Mouse (Mus musculus): Measurements from ENCODE around the gene Sugt1.

Sugt1 gene

DNA sequence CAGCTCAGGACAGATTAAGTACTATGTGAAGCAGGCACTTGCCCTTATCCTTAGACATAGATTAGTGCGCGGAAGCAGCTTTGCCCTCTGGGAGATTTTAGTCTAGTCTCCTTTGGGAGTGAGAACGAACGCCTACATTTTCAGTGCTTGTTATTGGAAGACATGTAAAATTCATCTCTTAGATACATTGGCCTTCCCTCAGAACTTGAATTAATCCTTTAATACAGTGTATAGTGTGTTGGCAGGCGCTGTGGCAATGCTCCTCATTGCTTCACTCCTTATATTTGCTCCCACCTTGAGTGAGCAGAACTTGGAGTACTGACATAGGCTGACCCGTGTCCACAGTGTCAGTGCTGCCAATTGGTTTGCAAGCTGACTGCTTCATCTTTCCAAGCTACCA is 20.8 kb downstream of the Sugt1 start:
- no peak for DNase-seq

DNA sequence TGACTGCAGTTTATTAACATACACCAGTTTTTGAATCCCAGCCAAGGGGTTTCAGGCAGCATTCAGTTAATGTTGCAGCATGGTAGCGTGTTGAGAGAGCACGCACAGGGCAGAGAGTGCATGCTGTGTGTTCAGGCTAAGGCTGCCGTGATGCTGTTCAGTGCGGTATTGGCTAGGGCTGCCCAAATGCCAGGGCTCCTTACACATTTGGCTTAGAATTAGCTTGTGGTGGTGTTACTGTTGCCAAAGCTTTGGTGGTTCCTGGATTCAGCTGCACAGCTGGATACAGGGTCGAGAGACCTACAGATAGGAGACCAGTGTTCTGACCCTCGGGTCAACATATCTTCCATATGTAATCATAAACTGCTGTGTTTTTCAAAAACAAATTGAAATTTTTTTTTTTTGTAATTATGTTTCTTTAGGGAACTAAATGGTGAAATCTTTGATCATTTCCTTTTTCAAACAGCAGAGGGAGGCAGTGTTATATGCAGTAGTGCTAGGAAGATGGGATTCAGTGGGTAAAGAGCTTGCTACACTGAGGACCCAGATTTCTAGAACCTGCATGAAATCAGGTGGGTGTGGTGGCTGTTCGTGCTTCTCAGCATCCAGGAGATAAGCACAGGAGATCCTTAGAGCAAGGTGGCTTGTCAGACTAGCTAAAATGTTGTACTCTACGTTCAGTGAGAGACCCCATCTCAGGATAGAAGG is 29.8 kb downstream of the Sugt1 start:
- no peak for DNase-seq

DNA sequence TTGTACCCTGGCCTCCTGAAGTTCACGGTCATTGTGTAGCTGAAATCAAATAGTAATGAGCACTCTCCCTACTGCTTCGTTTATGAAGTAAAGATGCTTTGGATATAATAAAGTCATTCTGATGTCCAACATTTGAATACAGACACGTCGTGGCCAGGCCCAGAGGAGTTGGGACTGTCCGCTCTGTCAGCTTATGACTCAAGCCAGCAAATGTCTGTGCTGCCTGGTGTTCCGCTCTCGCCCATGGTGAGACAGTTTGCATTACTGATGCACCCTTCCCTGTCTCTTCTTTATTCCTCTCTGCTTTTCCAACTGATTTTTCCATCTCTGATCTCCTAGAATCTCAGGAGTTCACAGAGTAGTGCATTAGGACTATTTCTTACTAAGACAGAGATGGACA is 32.3 kb downstream of the Sugt1 start:
- no peak for DNase-seq

DNA sequence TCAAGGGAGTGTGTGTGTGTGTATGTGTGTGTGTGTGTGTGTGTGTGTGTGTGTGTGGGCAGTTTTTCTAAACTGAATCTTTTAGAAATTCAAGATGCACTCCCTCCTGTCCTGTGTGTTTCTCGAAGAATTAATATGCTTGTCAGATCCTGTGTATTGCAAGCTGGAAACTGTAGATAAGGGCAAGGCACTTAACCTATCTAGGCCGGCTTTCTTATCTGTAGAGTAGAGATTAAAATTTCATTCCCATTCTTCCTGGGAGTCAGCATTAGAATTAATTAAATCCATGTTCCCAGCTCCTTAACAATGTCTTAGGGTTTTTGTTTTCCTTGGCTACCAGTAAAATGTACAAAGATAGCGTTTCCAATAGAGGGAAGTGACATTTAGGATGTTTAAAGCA is 33.7 kb downstream of the Sugt1 start:
- no peak for DNase-seq

DNA sequence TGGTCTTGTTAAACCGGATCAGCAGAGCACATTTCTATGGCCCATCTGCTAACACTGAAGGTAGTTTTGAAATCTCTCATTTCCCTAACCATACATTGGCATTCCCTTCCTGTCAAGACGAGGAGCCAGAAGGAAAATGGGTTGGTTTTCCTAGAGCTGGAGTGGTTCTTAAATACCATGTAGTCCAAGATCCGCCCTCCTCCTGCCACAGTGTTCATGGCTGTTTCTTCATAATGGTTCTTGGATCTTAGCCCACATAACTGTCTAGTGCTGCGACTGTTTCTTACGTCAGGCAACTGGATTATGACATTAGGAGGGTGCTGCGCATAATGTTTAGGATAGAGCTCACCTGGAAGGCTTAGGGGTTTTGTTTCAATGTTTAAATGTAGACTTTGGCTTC is 44.8 kb downstream of the Sugt1 start:
- DNase-seq, result no peak

DNA sequence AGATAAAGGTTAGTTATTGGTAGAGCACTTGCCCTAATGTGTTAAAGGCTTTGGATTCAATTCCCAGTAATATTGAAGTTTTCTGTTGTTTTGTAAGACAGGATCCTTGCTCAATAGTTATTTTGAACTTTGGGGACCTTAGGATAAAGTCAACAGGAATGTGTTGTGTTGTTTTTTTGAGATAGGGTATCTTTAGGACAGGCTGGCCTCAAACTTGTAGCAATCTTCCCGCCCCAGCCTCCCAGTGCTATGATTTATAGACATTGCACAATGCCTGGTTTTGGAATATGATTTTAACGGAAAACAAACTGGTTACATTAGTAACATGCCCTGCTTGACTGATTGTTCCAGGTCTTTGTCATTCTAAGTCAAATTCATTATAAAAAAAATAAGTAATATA is 45.7 kb downstream of the Sugt1 start:
- DNase-seq, result no peak

DNA sequence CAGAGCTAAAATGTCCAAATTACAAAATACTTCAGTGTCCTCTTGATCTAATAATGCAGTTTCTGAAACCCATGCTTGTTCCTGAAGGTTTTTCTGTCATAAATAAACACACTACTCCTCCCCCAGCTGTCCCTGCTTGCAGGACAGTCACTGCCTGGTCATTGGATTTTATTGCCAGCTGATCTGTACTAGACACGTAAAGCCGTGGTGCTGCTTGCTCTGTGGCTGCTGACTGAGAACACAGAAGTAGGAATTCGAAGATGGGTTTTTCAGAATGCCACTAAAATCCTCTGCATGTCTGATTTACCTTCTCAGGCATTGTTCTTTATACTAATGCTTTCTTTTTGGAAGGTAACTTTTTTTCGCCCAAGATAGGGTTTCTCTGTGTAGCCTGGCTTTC is 49.3 kb downstream of the Sugt1 start:
- DNase-seq, result no peak

DNA sequence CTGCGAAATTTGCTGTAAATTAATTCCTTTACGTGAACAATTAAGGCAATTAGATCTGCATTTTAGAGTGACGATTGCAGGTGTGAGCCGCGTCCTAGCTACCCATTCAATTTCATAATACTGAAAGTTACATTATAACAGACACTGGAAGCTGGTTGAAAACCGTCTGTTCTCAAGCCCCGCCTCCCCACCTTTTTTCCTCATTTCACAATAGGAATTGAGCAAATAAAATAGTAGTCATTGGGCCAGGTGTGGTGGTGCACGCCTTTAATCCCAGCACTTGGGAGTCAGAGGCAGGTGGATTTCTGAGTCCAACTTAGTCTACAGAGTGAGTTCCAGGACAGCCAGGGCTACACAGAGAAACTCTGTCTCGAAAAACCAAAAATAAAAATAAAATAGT is 54.6 kb downstream of the Sugt1 start:
- no peak for DNase-seq

DNA sequence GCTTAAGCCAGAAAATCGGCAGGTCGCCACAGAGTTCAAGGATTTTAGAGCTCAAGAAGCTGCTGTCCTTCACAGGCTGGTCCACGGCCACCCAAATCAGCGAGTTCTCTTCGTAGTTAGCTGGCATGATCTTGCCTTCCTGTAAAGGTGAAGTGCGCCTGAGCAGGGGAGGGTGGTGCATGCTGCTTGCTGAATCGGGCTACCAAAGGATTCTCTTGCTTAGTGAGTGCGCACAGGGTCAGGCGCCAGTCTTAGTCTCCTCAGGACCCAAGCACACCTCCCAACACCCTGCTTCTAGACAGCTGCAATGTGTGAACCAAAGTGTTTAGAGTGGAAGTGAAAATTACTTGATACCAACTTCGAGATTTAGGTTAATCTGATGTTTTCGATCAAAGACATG is 57.9 kb downstream of the Sugt1 start:
- no peak for DNase-seq

DNA sequence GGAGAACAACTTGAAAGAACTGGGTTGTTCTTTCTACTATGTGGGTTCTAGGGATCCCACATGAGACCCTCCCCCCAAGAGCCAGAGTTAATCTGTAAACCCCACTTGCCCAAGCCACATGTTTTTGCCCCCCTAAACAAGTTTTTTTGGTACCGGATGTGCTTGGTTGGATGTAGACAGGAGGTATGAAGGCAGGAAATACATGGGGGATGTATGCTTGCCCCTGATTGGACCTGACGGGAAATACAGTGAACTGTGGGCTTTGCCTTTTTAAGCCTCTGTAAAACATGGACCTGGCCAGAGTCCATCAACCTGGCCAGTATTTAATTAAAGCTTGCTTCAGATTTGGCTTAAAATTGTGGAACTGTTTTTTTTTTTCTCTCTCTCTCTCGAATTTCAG is 62.2 kb downstream of the Sugt1 start:
- DNase-seq, result no peak

DNA sequence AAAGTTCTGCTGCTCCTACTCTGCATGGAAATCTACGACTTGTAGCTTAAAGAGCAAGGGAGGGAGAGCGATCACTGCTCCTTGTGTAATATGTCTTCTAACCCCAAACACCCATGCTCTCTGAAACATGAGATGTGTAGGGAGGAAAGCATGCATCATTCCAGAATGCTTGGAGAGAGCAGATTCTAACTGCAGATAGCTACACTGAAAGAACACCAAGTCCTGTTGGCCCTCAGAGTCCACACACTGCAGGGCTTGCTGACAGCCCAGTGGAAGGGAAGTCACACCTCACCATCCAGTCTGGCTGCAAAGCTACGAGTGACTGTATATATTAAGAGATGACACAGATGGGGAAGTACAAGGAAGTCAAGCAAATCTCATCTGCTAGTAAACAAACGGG is 65.2 kb downstream of the Sugt1 start:
- DNase-seq, result no peak

DNA sequence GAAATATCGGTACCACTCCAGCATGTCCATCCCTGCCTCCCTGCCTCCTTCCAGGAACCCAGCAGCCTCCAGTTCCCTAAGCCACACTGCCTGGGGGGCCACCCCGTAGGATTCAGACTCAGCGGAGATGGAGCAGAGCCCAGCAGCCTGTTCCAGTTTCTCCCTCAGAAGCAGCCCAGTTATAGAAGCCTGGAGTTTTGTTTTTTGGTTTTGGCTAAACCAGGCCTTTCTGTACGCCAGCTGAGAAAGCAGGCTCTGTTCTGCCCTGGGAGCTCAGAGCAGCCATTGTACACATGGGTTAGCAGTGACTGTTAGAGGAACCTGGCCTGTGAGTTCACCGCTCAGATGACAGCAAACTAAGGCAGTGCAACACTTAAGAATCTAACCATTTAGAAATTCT is 70.8 kb downstream of the Sugt1 start:
- DNase-seq, result no peak

DNA sequence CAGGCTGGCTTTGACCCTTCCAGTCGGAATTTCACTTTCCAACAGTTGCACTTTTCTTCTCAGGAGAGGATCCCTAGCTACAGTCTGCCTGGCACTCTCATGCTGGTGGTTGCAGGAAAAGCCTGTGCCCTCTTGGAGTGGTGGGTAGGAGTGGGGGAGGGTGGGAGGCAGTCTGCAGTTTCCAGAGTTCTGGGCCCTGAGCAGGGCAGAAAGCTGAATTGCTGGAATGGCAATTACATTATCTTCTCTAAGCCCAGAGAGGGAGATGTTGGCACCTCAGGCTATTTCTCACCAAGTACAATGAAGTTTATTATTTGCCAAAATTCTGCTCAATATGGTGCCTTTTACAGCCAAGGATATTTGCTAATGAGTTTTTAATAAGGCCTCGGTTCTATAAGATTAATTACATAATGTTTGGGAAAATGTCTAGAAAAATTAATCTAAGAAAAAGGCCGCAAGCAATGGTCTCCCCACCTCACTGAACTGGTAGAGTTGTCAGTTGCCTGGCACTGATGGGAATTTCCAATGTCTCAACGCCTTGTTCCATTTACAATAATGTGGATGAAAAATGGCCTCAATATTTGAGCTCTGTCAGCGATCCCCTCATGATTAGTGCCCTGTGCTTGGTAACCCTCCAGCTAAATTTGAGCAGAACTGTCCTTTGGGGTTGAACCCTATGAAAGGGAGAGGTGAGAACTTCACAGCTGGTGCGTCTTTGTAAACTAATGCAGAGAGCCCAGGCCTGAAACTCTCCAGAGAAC is 71.4 kb downstream of the Sugt1 start:
- DNase-seq, result no peak

DNA sequence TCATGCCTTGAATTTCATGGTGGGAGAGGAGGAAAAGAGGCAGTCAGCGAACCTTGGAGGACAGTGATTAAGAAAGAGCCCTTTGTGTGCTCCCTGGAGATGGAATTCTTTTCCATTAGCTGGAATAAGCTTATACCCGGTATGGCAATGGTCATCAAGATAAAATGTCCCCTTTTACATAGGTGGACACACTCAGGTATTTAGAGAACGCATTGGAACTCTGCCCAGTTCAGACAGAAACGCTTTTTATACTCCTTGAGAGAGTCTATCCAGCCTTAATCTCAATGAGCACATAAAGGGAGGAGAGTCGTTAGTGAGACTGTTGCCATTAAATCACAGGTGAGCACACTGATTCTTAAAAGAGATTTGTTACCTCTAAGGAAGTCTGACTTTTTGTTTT is 73.0 kb downstream of the Sugt1 start:
- DNase-seq, result no peak

DNA sequence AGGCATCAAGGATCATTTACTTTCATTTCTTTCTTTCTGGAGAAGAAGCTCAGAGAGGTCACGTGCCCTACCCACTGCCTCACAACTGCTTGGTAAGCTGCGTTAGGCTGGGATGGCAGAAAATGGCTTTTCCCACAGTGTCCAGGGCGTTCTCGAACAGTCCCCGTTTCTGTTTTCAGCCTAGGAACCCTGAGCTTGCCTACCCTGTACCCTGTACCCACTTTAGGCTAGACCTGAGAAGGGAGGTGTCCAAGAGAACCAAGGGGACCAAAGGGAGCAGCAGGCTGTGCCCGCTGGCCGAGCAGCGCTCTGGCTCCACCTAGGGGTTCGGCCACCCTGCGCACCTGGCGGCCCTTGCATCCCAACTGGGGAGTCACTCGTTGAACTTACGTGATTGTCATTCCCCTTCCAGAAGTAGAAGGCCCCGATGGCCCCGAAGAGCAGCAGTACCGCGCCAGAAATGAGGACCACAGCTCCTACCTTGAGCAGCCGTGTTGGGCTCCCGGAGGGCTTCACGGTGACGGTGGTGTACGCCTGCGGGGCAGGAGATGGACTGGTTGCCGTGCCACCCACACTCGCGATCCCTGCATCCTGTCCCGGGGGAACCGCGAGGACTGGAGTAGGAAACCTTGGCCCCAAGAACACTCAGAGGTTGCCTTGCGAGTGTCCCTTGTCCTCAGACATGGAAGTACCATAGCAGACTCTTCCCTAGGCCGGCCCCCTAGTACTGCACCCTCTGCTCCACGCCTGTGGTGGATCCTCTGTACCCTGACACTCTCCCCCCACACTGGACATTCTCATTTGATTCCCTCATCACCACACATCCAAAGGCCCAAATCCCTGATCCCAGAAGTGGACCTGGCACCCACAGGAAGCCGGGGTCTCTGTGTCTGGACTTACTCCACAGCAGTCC is 73.8 kb downstream of the Sugt1 start:
- DNase-seq, result peak; percentile 81

DNA sequence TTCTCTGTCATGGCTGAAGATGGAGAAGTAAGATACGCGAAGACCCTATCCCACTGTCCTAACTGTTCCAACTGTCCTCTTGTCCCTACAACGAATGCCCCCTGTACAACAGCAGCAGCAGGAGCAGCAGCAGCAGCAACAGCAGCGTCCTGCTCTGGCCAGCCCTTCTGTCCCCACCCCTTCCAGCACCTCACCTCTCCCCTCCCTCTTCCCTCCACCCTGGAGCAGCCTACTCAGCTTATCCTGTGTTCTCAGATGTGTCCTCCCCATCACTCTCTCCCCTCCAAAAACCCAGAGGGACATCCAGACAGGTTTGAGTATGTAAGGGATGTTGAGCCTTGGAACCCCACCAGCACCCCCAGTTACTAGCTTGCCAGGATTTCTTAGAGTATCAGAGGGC is 74.5 kb downstream of the Sugt1 start, which contains the start of gene Cnmd:
Gene Cnmd (minus strand): TSS at position 170 of the 400 bp plus-strand sequence.
- DNase-seq, result no peak

DNA sequence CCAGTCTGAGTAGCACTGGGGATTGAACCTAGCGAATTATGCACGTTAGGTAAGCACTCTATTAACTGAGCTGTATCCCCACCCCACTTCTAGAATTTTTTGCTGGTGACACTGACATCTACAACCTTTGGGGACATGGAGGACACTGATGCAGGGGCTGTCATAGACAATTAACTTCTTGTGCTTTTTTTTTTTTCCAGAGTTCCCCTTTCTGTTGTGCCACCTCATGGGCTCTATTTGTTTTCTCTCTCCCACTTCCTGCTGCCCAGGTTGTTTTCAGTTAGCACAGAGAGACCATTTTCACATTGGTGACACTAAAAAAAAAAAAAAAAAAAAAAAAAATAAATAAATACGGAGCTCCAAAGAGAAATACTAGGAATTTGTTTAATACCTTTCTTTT is 83.5 kb downstream of the Sugt1 start:
- no peak for DNase-seq

DNA sequence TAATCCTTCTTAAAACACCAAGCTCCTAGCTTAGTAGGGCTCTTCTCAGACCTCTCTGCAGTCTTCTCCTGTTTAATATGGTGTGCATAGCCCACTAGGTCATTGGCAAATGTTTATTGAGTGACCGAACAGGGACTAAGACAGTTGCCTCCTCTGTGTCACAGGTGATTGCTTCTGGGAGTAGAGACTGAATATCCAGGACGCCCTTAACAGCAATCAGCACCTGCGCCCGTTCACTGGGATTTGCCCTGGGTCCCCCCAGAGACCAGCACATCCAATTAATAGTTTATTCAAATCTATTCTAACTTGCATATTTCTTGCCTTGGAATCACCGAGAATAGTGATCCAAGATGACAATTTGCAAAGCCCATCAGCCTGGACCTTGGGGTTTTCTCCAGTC is 85.1 kb downstream of the Sugt1 start:
- no peak for DNase-seq

DNA sequence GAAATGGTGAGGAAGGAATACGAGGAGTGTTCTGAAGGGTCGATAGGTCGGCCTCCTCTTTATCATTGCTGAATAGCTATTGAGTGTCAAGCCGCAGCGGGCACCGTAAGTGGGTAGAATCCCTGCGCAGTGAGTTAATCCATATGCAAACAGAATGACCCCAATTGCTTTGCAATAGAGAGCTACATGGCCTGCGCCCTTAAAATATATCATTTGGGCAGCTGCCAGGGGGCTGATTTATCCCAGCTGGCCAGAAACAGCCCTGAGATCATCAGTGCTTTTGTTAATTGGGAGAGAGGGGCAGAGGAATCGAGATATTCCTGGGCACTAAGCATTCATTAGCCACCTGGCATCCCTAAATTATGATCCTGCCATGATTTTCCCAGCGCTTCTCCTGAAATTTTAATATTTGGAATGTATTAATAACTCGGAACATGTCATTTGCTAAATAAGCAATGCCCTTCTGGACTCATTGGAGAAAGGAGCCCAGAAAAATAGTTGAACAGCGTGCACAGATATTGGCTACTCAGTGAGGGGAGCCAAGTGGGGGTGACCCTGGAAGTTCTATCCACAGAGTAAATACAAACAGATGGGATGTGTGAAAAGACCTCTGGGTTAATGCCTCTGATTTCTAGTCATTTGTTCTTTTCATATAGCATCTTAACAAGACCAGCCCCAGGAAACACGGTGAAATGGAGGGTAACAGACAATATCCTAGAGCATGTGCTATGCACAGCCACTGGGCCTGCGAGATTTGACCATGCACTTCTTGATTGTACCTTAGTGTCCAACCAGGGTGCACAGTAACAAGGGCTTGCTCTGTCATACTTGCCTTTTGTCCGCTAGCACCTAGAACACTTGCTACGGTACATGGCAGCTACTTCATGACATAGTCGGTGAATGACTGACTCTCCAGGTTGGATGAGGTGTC is 85.9 kb downstream of the Sugt1 start:
- DNase-seq, result peak; percentile 64

DNA sequence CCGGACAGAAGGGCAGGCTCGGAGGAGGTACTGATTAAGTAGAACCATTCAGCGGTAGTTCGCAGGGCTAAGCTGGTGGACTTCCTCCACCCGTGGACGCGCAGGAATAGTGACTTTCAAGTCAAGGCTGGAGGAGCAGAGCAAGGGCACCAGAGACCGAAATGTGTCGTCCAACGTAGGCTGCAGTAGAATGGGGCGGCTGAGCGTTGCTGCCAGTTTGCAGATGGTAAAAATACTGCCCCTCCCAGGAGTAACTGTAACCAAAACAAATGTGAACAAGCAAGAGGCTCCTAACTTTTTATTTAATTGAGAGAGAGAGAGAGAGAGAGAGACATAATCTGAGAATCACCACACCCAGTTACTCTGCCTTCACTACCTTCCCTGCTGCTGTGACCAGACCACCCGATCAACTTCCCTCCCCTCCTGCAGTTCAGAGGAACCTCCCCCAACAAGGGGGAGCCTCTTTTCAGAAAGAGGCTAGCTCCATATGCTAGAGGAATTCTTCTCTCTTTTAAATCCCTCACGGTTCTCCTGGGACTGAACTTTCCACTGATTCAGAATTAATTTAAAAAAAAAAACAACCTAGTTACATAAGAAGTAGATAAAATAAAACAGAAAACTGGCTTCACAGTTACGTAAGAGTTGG is 89.7 kb downstream of the Sugt1 start:
- DNase-seq, result no peak

DNA sequence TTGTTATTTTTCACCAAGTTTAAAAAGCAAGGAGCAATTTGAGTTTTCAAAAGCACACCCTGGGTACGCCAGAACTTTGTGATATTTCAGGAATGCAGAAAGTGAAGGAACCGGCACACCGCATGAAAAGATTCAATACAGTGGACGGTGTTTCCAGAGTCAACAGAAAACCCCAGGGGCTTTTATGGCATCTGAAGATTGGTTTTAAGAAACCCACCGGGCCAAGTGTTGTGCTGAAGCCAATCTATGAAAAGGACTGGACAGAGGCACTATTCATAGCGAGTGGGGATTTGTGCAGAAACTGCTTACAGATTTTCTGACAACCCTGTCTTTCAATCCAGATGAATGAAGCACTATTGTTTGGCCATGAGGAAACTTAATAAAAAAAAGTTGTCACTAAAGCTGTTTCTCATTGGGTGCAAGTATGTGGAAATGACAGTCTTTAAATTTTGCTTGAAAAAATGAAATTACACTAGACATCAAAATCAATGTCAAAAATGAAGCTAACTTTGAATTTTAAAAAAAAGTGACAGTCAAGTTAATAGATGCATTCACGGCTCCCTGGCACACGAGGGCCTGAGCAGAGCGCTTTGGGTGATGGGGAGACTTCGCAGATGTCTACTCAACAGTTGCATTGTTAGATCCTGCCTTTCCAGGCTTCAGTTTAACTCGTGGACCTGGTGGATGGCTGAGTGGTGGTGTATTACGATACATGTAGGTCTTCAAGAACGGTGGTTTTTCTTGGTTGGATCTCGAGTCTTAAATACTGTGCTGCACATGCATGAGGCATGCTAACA is 90.6 kb downstream of the Sugt1 start:
- no peak for DNase-seq

All from kidney, postnatal 10 days (tissue).